Mouse (Mus musculus): Measurements from ENCODE around the gene Dnajc22.

DNA sequence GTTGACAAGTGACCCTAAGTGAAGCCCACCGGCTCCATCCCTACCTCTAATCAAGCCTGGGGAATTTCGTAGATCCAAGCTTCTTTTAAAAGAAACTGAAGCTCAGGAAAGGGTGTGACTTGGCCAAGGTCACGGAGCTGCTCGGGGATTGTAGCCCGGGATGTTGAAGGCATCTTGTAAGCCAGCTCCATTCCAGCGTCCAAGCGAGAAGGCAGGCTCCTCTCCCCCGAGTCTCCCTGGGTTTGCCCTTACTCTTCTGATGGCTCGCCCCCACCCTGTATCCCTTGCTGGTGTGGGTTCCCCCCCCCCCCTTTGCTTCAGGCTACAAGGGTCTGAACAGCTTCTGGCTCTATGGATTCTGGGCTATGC, 5.5 kb downstream of the Dnajc22 start:
- TF ChIP-seq GATA1 (IDR thresholded peaks at IDR 0.05; ENCODE audit: borderline replicate concordance, low read length) (no peak), FLI1 (IDR thresholded peaks at IDR 0.05; ENCODE audit: low read length) (no peak)
